Mouse (Mus musculus): ENCODE results near the gene B3gnt2. TPM values are rescaled to one million over a fixed set of nuclear protein-coding genes. Genes with fewer than 3 reads are reported as not detected.

The B3gnt2 gene
- 7.2 and 9.7 TPM in 2 replicates for polyA plus RNA-seq (2012; rRNA removed)

DNA sequence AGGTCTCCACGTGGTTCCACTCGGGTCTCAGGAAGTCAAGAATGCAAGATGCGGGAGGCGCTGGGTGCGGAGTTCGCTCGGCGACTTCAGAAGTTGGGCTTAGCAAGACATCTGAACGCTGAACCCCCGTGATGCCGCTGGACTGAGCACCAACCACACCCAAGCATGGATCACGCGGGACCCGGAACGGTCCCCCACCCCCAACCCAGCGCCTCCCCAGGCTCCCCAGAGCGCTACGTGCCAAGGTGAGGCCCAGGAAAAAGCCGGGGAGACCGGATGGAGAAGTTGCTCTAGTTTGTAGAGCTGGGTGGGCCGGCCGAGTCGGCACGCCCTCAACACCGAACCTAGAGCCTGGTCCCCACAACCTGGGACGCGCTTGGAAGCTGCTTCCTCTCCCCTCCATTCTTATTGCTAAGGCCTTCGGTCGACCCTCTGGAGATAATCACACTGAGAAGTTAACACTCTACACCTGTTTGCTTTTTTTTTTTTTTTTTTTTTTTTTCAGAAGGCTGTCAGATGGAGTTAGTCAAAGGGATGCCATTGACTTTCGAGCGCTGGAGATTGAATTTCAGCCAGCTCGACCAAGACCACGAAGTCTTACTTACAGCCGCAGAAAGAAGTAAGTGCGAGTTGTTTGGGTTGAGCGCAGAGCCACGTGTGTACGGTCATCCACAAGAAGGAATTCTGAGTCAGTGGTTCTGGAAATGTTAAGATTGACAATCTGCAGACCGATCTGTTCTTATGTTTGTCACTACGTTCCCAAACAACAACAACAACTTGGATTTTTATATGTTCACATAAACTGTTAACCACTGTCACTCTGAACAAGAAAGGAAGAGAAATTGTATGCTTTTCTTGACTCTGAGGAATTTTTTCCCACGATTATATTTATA is at the start of gene B3gnt2:
B3gnt2 (minus strand) TSS at position 627 of the 893 bp plus-strand sequence.
- H3K4me1 ChIP-seq (ENCODE audit: control insufficient read depth, insufficient read depth, insufficient read length, low read length): peaks cover 2% of the 10 kb centered on the region
- no peaks in the 10 kb centered on the region for H3K36me3 ChIP-seq (ENCODE audit: control insufficient read depth, insufficient read depth, low read length)
- H3K27ac ChIP-seq (ENCODE audit: insufficient read depth, low read depth, low read length): peak within 1 kb of the TSS; percentile 84
- H3K4me3 ChIP-seq (ENCODE audit: low read depth, low read length): peak within 1 kb of the TSS; percentile 93
- TF ChIP-seq CTCF (IDR thresholded peaks at IDR 0.05; ENCODE audit: extremely low read depth, insufficient read length, insufficient replicate concordance, low read depth, low read length) (no peak), POLR2A (IDR thresholded peaks at IDR 0.05; ENCODE audit: low read depth, low read length) (no peak)
- no peaks in the 10 kb centered on the region for H3K27me3 ChIP-seq (ENCODE audit: control insufficient read depth, insufficient read depth, low read length)
- WGBS: 13% methylated on average over 41 of the region's 41 CpGs

DNA sequence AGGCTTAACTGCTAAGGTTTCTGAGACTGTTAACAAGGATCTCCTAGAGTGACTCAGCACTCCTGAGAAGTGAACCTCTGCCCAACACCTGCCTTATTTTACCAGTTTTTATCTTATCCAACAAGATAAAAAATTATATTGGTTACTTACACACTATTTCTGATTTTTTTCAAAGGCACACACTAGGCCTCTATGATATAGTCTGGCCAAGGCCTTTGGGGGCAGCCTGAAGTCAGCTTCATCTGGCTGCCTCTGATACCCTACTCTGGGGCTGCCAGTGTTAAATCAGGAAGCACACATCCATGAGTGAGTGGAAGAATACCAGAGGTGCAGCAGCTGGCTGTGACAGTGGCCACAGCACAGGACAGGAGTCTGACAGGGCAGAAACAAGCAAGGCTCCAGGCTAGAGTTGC is 45.7 kb upstream of the B3gnt2 start:
- H3K36me3 ChIP-seq (ENCODE audit: control insufficient read depth, insufficient read depth, low read length): no peaks in the 10 kb centered on the region
- TF ChIP-seq POLR2A (IDR thresholded peaks at IDR 0.05; ENCODE audit: low read depth, low read length): no peak
- no peak for TF ChIP-seq CTCF (IDR thresholded peaks at IDR 0.05; ENCODE audit: extremely low read depth, insufficient read length, insufficient replicate concordance, low read depth, low read length)
- H3K4me1 ChIP-seq (ENCODE audit: control insufficient read depth, insufficient read depth, insufficient read length, low read length): peaks cover 4% of the 10 kb centered on the region; the same call in 1 of the 2 replicates
- H3K4me3 ChIP-seq (ENCODE audit: low read depth, low read length): no peak overlapping the region
- no peaks in the 10 kb centered on the region for H3K27me3 ChIP-seq (ENCODE audit: control insufficient read depth, insufficient read depth, low read length)
- no peak overlapping the region for H3K27ac ChIP-seq (ENCODE audit: insufficient read depth, low read depth, low read length)

DNA sequence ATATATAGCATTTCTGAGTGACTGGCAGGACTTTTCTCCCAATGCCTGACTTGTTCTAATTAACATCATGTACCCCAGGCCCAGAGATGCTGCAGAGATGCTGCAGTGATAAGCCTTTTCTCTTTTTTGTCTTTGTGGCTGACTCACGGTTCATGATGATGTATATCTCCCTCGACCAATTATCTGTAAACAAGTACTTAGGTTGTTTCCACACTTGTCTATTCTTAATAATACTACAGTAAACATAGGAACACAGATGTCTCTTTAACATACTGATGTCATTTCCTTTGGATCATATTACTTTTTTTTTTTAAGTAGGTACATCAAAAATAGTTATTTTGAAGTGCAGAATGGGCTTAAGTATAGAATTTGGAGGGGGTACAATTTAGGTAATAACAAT is 42.2 kb upstream of the B3gnt2 start:
- Histone ChIP-seq H3K27ac (ENCODE audit: insufficient read depth, low read depth, low read length) (no peak overlapping the region), H3K27me3 (ENCODE audit: control insufficient read depth, insufficient read depth, low read length) (no peaks in the 10 kb centered on the region), H3K36me3 (ENCODE audit: control insufficient read depth, insufficient read depth, low read length) (no peaks in the 10 kb centered on the region), H3K4me1 (ENCODE audit: control insufficient read depth, insufficient read depth, insufficient read length, low read length) (peaks cover 6% of the 10 kb centered on the region; the same call in 1 of the 2 replicates), H3K4me3 (ENCODE audit: low read depth, low read length) (no peak overlapping the region)
- TF ChIP-seq POLR2A (IDR thresholded peaks at IDR 0.05; ENCODE audit: low read depth, low read length) (no peak), CTCF (IDR thresholded peaks at IDR 0.05; ENCODE audit: extremely low read depth, insufficient read length, insufficient replicate concordance, low read depth, low read length) (no peak)
- WGBS: 76% methylated on average over 2 of the region's 2 CpGs

DNA sequence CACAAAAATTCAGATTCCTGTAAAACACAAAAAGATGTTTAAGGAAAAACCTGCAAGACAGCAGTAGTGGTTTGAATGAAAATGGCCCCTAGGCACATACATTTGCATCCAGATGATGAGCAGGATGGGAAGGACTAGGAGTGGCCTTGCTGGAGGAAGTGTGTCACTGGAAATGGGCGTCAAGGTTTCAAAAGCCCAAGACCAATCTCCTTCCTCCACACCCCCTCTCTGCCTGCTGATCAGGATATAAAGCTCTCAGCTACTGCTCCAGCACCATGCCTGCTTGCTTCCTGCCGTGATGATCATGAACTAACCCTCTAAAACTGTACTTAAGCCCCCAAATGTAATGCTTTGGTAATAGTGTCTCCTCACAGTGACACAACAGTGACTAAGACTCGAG is 39.3 kb upstream of the B3gnt2 start:
- no peak overlapping the region for H3K27ac ChIP-seq (ENCODE audit: insufficient read depth, low read depth, low read length)
- WGBS: 82% methylated on average over 3 of the region's 3 CpGs
- H3K36me3 ChIP-seq (ENCODE audit: control insufficient read depth, insufficient read depth, low read length): no peaks in the 10 kb centered on the region
- TF ChIP-seq CTCF (IDR thresholded peaks at IDR 0.05; ENCODE audit: extremely low read depth, insufficient read length, insufficient replicate concordance, low read depth, low read length) (no peak), POLR2A (IDR thresholded peaks at IDR 0.05; ENCODE audit: low read depth, low read length) (no peak)
- H3K27me3 ChIP-seq (ENCODE audit: control insufficient read depth, insufficient read depth, low read length): no peaks in the 10 kb centered on the region
- peaks cover 4% of the 10 kb centered on the region; the same call in 1 of the 2 replicates for H3K4me1 ChIP-seq (ENCODE audit: control insufficient read depth, insufficient read depth, insufficient read length, low read length)
- H3K4me3 ChIP-seq (ENCODE audit: low read depth, low read length): no peak overlapping the region

DNA sequence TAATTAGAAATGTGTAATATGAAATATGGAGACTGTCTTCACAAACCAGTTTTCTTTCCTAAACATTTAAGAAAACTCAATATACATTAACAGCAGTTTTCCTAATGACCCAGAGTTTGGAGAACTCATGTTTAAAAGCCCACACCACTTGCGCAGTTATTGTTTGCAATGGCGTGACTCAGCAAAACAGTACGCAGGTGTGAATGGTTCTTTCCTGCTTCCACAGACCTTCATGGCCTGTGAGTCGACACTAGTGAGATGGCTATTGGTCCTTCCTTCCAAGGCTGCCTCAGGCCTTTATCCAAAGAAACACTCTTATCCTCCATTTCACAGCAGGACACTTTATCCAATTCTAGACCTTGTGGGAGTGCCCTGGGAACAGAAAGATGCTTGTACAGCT is 36.9 kb upstream of the B3gnt2 start:
- TF ChIP-seq CTCF (IDR thresholded peaks at IDR 0.05; ENCODE audit: extremely low read depth, insufficient read length, insufficient replicate concordance, low read depth, low read length) (no peak), POLR2A (IDR thresholded peaks at IDR 0.05; ENCODE audit: low read depth, low read length) (no peak)
- Histone ChIP-seq H3K4me1 (ENCODE audit: control insufficient read depth, insufficient read depth, insufficient read length, low read length) (peaks cover 2% of the 10 kb centered on the region; the same call in 1 of the 2 replicates), H3K27ac (ENCODE audit: insufficient read depth, low read depth, low read length) (no peak overlapping the region), H3K36me3 (ENCODE audit: control insufficient read depth, insufficient read depth, low read length) (no peaks in the 10 kb centered on the region), H3K27me3 (ENCODE audit: control insufficient read depth, insufficient read depth, low read length) (no peaks in the 10 kb centered on the region), H3K4me3 (ENCODE audit: low read depth, low read length) (no peak overlapping the region)
- 86% methylated on average over 4 of the region's 4 CpGs for WGBS

DNA sequence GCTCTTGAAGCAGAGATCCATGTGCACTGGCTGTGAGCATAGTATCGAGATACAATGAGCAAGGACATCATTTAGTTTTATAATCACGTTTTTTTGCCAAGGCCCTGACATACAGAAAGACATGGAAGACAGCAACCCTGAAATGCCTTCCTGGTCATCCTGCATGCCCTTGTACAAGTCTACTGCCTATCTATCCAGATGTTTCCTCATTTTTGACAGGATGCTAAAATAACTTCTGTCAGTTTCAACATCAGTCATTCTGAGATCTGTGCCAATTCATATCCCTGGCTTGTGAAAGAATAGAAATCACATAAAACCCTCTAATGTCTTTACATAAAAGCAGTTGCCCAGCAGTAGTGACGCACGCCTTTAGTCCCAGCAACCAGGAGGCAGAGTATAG is 36.4 kb upstream of the B3gnt2 start:
- Histone ChIP-seq H3K4me3 (ENCODE audit: low read depth, low read length) (no peak overlapping the region), H3K36me3 (ENCODE audit: control insufficient read depth, insufficient read depth, low read length) (no peaks in the 10 kb centered on the region), H3K4me1 (ENCODE audit: control insufficient read depth, insufficient read depth, insufficient read length, low read length) (peaks cover 4% of the 10 kb centered on the region; the same call in 1 of the 2 replicates), H3K27me3 (ENCODE audit: control insufficient read depth, insufficient read depth, low read length) (no peaks in the 10 kb centered on the region), H3K27ac (ENCODE audit: insufficient read depth, low read depth, low read length) (no peak overlapping the region)
- TF ChIP-seq CTCF (IDR thresholded peaks at IDR 0.05; ENCODE audit: extremely low read depth, insufficient read length, insufficient replicate concordance, low read depth, low read length) (no peak), POLR2A (IDR thresholded peaks at IDR 0.05; ENCODE audit: low read depth, low read length) (no peak)
- 81% methylated on average over 4 of the region's 4 CpGs for WGBS

DNA sequence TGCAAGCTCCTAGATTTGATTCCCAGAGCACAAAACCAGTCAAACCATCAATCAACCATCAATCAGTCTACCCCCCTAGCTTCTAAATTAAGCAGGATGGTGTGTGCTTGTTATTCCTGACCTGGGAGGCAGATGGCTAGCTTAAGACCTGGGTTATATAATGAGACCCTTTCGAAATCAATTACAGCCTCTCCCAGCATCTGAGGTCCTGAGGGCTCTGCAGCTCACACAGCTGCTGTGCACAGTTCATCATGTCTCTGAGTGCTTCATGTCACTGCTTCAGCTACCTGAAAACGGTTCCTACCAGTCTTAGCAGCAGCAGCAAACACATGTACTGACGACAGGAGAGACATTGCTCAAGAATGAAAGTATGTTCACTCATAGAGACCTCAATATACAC is 32.3 kb upstream of the B3gnt2 start:
- H3K4me1 ChIP-seq (ENCODE audit: control insufficient read depth, insufficient read depth, insufficient read length, low read length): peaks cover 4% of the 10 kb centered on the region
- no peak overlapping the region for H3K27ac ChIP-seq (ENCODE audit: insufficient read depth, low read depth, low read length)
- no peaks in the 10 kb centered on the region for H3K27me3 ChIP-seq (ENCODE audit: control insufficient read depth, insufficient read depth, low read length)
- no peaks in the 10 kb centered on the region for H3K36me3 ChIP-seq (ENCODE audit: control insufficient read depth, insufficient read depth, low read length)
- TF ChIP-seq POLR2A (IDR thresholded peaks at IDR 0.05; ENCODE audit: low read depth, low read length) (no peak), CTCF (IDR thresholded peaks at IDR 0.05; ENCODE audit: extremely low read depth, insufficient read length, insufficient replicate concordance, low read depth, low read length) (no peak)
- 79% methylated on average over 3 of the region's 3 CpGs for WGBS
- no peak overlapping the region for H3K4me3 ChIP-seq (ENCODE audit: low read depth, low read length)

All from small intestine, adult 2 months (tissue).